Mouse (Mus musculus): ENCODE results near the gene Lamc1. TPM values are rescaled to one million over a fixed set of nuclear protein-coding genes. Genes with fewer than 3 reads are reported as not detected.

The Lamc1 gene
- total RNA-seq, 2 experiments from 2014 or later, result 27.0 to 27.2 TPM

DNA sequence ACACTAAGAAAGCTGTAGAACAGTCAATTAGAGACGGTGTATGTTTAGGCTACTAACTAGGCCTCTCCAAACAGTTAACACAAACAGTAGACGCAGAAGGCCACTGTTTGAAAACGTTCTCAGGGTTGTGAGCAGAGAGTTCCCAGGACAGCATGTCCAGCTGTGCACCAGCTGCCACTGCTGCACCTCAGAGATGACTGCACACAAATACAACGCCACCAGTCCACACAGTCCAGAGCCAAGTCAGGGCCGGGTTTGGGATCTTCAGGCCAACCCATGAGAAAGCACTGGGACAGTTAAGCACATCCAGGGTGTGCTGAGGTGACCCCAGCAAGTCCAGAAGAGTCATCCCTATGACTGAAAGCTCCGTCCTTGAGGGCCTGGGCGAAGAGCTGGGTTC lies 67.0 kb downstream of the Lamc1 start:
- DNase-seq (ENCODE audit: low spot score in 2 of 2), result no peak
- TF ChIP-seq CTCF (conservative IDR thresholded peaks at IDR 0.05), result no peak
- Histone ChIP-seq H3K27ac (0 out of 2 replicates have a peak overlapping the region, but pooled peaks have one; percentile 1), H3K4me3 (no peak overlapping the region)

DNA sequence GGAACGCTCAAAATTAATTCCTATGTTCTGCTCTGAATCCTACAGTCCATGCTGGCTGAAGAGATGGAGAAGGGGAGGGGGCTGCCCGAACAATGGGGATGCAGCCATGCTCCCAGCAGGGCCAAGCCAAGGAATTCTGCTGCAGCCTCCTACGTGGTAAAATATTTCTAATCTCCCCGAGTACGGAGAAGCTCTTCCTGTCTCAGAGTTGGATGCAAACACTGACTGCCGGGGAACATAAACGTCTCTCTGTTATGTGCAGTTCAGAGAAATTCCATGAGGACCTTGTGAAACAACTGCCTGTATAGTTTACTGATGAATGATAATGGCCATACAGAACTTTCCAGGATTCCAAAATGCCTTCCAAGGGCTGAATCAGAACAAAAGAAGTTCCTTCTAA lies 67.5 kb downstream of the Lamc1 start:
- Histone ChIP-seq H3K4me3 (no peak overlapping the region), H3K27ac (peak overlapping the region; percentile 67)
- DNase-seq (ENCODE audit: low spot score in 2 of 2), result no peak
- TF ChIP-seq CTCF (conservative IDR thresholded peaks at IDR 0.05), result no peak

DNA sequence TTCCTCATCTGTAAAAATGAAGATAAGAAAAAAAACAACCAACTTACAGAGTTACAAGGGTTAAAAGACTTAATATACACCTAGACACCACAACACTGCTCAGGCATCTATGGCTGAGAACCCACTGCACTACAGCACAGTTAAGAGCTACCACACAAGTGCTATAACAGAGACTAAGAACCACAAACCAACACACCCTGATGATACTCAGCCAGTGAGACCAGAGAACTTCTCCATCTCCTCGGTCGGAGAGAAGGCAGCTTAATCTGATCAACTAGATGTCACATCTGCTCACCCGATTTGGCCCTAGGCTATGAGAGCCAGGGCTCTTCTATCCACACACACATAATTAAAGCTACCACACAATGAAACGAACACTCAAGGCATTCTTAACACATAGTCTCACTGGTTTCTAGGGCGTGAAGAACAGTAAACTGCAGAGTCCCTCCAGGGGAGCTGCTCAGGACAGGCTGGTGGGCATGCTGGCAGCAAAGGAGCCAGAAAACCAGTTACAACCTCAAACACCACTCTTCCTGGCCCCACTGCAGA lies 72.8 kb downstream of the Lamc1 start:
- no peak for TF ChIP-seq CTCF (conservative IDR thresholded peaks at IDR 0.05)
- Histone ChIP-seq H3K27ac (no peak overlapping the region), H3K4me3 (no peak overlapping the region)
- DNase-seq (ENCODE audit: low spot score in 2 of 2), result no peak

DNA sequence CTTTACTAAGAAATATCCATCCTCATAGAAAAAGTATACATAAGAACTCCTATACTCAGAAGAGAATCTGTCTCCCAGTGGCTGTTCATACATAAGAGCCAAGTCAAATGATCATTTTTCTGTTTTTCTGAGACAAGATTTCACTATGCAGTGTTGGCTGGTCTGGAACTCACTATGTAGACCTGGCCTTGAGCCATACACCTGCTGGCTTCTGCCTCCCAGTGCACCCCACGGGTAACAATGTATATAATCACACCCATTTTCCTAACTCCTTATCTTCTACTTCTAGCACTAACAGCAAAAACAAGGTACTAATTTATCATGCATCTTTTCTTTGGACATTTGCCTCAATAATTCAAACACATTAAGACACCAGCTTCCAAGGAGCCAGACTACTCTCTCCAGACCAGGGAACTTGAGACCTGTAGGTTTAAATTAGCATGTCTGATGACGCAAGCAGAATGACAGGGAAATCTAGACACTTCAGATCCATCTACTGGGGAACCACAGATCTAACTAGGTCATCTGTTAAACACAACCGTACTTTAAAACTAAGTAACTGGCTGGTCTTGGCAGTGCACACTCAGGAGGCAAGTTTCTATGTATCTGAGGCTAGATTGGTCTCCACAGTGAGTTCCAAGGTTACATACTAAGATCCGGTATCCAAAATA lies 79.9 kb downstream of the Lamc1 start:
- no peak for DNase-seq (ENCODE audit: low spot score in 2 of 2)
- Histone ChIP-seq H3K4me3 (no peak overlapping the region), H3K27ac (no peak overlapping the region)
- TF ChIP-seq CTCF (conservative IDR thresholded peaks at IDR 0.05), result no peak

DNA sequence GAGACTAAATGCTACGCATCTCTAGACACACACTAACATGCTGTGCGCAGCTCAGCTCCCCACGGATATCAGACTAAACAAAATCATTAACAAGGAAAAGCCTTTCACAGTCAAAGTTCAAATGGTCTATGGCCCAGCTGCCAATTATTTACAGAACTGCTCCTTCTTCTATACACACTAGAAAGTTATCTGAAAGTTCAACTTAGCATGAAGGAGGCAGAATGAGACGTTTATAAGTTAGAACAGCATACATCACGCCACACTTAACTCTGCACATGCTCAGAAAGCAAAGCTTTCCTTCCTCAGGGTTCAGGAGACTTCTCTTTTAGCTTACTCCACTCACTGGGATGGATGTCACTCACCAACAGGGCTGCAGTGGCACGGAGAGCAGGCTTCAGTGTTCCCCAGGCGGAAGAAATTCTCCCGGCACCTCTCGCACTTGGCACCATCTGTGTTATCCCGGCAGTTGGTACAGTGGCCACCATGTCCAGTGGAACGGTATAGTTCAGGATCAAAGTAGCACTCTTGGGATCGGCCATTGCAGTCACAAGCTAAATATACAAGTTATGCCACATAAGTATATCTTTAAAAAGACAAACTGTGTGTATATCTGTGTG lies 80.9 kb downstream of the Lamc1 start:
- Histone ChIP-seq H3K4me3 (no peak overlapping the region), H3K27ac (no peak overlapping the region)
- TF ChIP-seq CTCF (conservative IDR thresholded peaks at IDR 0.05), result no peak
- no peak for DNase-seq (ENCODE audit: low spot score in 2 of 2)

DNA sequence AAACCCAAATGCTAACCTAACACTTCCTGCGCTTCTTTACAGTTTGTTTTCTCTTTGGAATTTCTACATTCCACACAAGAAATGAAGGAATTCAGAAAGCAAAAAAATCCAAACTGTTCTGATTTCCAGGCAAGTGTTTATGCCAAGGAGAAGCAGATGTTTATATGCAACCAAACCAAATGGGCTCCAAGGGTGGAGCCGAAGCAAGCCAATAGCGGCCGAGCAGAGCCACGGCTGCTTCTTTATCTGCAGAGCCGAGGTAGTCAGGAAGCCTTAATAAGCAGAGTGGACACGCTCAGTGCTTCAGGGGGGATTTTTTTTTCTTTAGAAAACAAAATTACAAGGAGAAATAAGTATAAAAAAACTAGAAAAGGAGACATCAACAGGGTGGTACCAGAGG lies 91.2 kb downstream of the Lamc1 start:
- H3K4me3 ChIP-seq, result no peak overlapping the region
- no peak for DNase-seq (ENCODE audit: low spot score in 2 of 2)
- no peak for TF ChIP-seq CTCF (conservative IDR thresholded peaks at IDR 0.05)

DNA sequence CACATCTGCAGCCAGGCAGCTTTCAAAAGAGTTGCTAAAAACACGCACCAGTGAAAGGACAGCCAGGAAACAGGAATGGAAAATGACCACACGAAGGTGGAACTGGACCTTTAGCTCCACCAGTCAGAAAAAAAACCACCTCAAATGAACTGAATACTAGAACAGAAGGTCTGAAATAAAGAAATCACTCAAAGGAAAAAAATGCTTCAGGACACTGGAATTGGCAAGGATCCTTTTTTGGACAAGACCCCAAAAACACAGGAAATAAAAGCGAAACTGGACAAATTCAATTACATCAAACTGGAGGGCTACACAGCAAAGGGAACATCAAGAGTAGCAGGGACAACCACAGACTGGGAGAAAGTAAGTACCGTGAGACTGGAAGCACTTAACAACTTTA lies 97.0 kb downstream of the Lamc1 start:
- TF ChIP-seq CTCF (conservative IDR thresholded peaks at IDR 0.05), result no peak
- H3K4me3 ChIP-seq, result no peak overlapping the region
- H3K27ac ChIP-seq, result peak overlapping the region; percentile 21; the same call in 1 of the 2 replicates
- DNase-seq (ENCODE audit: low spot score in 2 of 2), result no peak

More for the DNA sequence above, 91.2 kb downstream of the Lamc1 start:
- H3K27ac ChIP-seq, result peak overlapping the region; percentile 24; the same call in 1 of the 2 replicates

DNA sequence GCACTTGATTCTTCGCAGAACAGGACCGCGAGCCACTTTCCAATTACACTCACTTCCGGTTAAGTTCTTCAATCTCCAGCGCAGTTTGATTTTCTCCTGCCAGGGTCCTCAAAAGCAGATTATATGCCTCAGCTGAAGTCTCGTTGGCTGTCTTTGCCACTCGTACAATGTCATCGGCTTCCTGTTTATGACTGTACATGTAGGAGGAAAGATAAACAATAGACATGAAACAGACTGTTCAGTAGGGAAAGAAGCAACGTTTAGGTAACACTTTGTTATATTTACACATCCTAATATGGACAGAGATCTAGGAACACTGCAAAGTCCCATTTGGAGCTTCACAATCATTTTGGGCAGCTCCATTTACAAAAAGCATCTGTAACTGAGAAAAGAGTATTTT lies 100.9 kb downstream of the Lamc1 start:
- no peak for DNase-seq (ENCODE audit: low spot score in 2 of 2)
- no peak for TF ChIP-seq CTCF (conservative IDR thresholded peaks at IDR 0.05)
- Histone ChIP-seq H3K4me3 (no peak overlapping the region), H3K27ac (no peak overlapping the region)

DNA sequence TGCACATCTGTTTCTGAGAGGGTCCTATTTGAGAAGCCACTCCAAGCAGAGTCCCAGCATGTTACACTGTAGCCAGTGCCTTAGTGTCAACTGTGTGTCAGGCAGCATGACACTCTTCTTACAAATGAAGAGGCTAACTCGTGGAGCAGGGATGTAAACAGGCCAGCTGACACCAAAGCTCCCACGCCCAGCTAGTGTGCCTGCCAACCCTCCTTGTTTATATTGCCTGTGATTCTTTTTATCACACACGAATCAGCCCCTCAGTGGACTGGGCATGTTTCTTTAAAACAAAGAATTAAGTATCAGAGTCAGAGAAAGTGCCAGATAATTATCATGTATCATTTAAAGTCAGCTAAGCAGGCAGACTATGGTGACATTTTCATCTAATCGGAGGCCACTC lies 104.7 kb downstream of the Lamc1 start:
- DNase-seq (ENCODE audit: low spot score in 2 of 2), result no peak
- Histone ChIP-seq H3K4me3 (no peak overlapping the region), H3K27ac (no peak overlapping the region)
- no peak for TF ChIP-seq CTCF (conservative IDR thresholded peaks at IDR 0.05)

DNA sequence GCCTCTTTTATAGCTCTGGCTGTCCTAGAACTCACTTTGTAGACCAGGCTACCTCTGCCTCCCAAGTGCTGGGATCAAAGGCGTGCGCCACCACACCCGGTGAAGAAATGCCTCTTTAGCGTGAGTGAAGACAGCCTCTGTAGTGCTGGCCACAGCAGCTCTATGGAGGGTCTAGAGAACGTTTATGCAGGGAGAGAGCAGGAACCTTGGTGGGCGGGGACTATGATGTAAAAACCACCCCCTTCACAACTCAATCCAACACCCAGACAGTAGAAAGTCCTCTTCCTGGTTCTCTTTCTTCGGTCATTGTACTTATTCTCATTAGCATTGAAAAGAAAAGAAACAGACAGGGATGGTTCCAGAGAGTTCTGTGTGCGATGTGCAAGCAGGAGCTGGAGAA lies 105.5 kb downstream of the Lamc1 start:
- Histone ChIP-seq H3K4me3 (no peak overlapping the region), H3K27ac (peak overlapping the region; percentile 11; the same call in 1 of the 2 replicates)
- no peak for DNase-seq (ENCODE audit: low spot score in 2 of 2)
- no peak for TF ChIP-seq CTCF (conservative IDR thresholded peaks at IDR 0.05)

DNA sequence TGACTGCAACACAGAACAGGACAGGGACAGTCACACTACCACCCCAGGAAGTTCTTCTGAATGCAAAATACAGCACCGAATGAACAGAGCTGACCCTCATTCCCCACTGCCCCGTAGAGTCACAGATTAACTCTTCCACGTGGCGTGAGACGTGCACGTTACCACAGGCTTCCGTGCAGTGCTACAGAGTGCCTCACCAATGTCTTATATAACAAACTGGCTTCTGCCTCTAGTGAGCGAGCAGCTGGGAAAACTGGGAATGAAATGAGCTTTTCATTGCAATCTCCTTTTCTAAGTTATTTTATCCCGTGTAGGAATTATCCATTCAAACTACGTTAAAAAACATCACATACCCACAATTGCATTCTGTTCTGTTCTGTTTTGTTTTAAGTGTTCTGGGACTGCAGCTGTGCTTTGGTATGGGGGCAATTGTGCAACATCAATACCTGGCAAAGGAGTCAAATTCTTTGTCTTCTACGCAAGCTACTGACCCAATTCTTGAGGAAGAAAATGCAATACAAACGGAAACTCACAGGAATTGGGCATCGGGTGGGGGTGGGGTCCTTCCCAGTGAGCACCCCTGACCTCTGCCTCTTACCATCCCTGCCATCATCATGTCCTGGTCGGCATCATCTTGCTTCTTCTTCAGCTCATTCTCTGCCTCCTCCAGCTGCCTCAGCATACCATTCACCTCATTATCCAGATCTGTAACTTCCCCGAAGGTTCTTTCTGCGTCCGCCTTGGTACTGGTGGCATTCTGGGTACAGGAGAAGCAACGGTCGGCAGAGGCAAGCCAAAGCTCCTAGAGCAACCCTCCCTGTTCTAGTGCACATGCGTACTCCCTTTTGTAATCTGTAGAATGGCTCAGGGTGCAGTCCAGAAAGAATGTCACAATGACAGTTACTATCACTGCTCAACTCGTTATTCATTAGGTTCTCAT lies 106.5 kb downstream of the Lamc1 start:
- peak; percentile 23 to 62 for DNase-seq (ENCODE audit: low spot score in 2 of 2)
- Histone ChIP-seq H3K27ac (peak overlapping the region; percentile 89), H3K4me3 (no peak overlapping the region)
- no peak for TF ChIP-seq CTCF (conservative IDR thresholded peaks at IDR 0.05)

DNA sequence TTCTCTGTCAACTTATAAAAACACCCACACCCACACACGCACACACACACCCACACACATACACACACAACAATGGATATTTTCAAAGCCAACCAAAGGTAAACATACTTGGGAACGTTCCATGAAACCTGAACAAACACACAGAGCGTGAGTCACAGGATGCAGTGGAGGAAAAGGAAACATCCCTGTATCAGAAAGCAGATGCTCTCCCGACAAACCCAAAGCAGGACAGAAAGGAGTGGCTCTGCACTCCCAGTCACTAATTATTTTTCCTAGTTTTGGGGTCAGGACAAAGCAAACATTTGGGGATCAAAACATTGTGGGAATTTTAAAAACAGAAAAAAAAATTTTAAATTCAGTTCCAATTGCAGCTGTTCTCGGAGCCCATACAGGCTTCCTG lies 108.3 kb downstream of the Lamc1 start:
- TF ChIP-seq CTCF (conservative IDR thresholded peaks at IDR 0.05), result no peak
- Histone ChIP-seq H3K27ac (peak overlapping the region; percentile 89), H3K4me3 (no peak overlapping the region)
- DNase-seq (ENCODE audit: low spot score in 2 of 2), result no peak

DNA sequence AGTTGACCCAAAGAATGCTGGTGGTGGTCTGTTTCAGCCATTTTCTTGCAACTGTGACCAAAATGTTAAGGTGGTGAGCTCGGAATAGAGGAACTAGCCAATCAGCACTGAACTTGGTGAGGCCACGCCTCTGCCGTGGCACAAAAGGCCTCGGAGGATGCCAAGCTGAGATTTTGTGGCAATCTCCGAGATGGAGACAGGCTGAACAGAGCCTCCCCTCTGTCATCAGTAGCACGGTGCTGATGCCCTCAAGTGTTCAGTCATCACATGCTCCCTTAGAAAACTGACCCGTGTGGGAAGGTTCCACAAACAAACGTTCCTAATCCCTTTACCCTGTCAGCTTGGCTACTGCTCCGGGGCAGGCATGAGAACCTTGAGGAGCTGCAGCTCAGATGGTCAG lies 113.2 kb downstream of the Lamc1 start:
- no peak for TF ChIP-seq CTCF (conservative IDR thresholded peaks at IDR 0.05)
- DNase-seq (ENCODE audit: low spot score in 2 of 2), result no peak
- Histone ChIP-seq H3K27ac (peak overlapping the region; percentile 59), H3K4me3 (no peak overlapping the region)
